Mouse (Mus musculus): ENCODE results near the gene St6gal2. TPM values are rescaled to one million over a fixed set of nuclear protein-coding genes. Genes with fewer than 3 reads are reported as not detected.

Gene St6gal2
- polyA plus RNA-seq, 1 experiment from 2014 or later, result 38.1 TPM

Other genes with a start within 250 kb of the St6gal2 start
- gene Vmn2r118, start 179.8 kb downstream of the St6gal2 start, polyA plus RNA-seq (2015; fragmentation: Nextera tagmentation; extraction: Ambion mirVana), result not detected in 2 replicates

Measured in hindbrain, embryonic 16.5 days (tissue).